1 mouse cellular context compared by ENCODE assay signal in the genomic region with DNA sequence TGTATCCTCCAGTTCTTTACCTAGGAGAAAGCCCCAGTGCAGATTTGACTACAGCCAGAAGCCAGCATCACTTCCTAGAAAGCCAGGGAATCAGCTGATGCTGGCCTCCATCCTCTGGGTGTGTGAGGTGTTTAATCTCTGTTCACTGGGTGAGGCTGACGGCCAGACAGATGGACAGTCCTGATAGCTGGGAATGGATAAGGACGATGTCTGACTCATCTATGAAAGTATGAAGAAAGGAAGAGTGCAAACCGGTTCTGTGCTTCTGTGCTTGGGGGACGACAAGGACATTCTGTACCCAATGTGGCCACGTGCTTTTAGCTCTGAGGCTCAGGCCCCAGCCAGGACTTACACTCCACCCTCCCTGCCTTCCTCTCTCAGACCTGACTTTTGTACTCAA.
A peak's percentile ranks its signal among the peaks of the same experiment; 100 is the strongest.
TF ChIP-seq lines count a peak whose summit lies in the region.

No protein-coding gene starts in this region.

TF ChIP-seq in MEL, 35 proteins besides CTCF, POLR2A, EP300 and RAD21 (continued from another document):
- TF ChIP-seq GATA1 (IDR thresholded peaks at IDR 0.05; ENCODE audit: low read depth, low read length) (peak; percentile 93), USF1 (IDR thresholded peaks at IDR 0.05; ENCODE audit: low read depth, low read length) (peak; percentile 76)
